Mouse (Mus musculus) megakaryocyte, embryonic 14.5 days (primary cell): ENCODE results near the gene Btnl1.

Experiments used
- FLI1 ChIP-seq: IDR thresholded peaks from 2 replicates; pipeline ENCODE4 v1.6.1; 2012; ENCODE audit warnings: low read length, inconsistent platforms, mixed read lengths
- GATA1 ChIP-seq: IDR thresholded peaks from 3 replicates; pipeline ENCODE4 v1.6.1; 2012; ENCODE audit warnings: mixed read lengths, low read length, inconsistent platforms, borderline replicate concordance

DNA sequence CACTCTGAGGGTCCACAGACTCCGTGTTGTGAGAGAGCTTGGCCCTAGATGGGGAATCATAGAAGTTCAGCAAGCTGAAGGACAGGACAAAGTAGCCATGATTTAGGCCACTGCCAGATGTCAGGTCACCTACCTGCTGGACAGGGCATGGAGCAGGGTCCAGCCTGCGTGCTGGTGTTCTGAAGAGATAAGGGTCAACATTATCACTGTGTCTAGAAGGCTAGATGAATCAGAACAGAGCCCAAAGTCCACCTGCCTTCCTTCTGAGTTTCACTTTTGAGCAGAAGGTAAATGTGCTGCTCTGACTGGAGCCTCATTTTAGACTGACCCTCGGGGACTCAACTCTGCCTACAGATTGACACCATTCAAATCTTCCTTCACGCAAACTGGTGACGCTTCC, 22.4 kb upstream of the Btnl1 start, which contains the start of gene Btnl2:
- TF ChIP-seq GATA1: no peak
- no peak for TF ChIP-seq FLI1
